Mouse (Mus musculus) liver, postnatal 0 days (tissue): ENCODE measurements around the gene Nell1. TPM values are rescaled to one million over a fixed set of nuclear protein-coding genes. Genes with fewer than 3 reads are reported as not detected.

ENCODE experiments used
- ATAC-seq: fragments of 200-750 bp; cut with Nextera tagmentation; 2 replicates; pipeline ENCODE4 v1.8.0; 2017; ENCODE audit warnings: mild to moderate bottlenecking, moderate library complexity
- DNase-seq: peaks from one replicate; pipeline ENCODE4 v3.0.0-alpha.2; 2016
- H3K27ac ChIP-seq: fragments of 300-500 bp; sonication (generic); 2 replicates; pipeline ENCODE4 v1.5.1; 2014; ENCODE audit warnings: antibody characterized with exemption, moderate library complexity, mild to moderate bottlenecking, low read depth
- H3K27me3 ChIP-seq: fragments of 300-500 bp; sonication (generic); 2 replicates; pipeline ENCODE4 v1.6.1; 2014; ENCODE audit warnings: low read length, control low read depth, mixed read lengths; ENCODE audit not compliant: insufficient read depth
- H3K36me3 ChIP-seq: fragments of 300-500 bp; sonication (generic); replicated peaks from 2 replicates; pipeline ENCODE4 v1.6.1; 2014; ENCODE audit warnings: mild to moderate bottlenecking, control low read depth, low read length, moderate library complexity, mixed read lengths; ENCODE audit not compliant: insufficient read depth
- H3K4me1 ChIP-seq: fragments of 300-500 bp; sonication (generic); 2 replicates; pipeline ENCODE4 v1.6.1; 2014; ENCODE audit warnings: antibody characterized with exemption, mild to moderate bottlenecking, control low read depth; ENCODE audit not compliant: insufficient read depth
- H3K4me2 ChIP-seq: fragments of 300-500 bp; sonication (generic); 2 replicates; pipeline ENCODE4 v1.6.1; 2014; ENCODE audit warnings: low read depth, mild to moderate bottlenecking, low read length, moderate library complexity, mixed read lengths
- H3K4me3 ChIP-seq: fragments of 300-500 bp; sonication (generic); 2 replicates; pipeline ENCODE4 v1.5.1; 2014; ENCODE audit warnings: low read depth, low read length
- H3K9ac ChIP-seq: fragments of 300-500 bp; sonication (generic); replicated peaks from 2 replicates; pipeline ENCODE4 v1.6.1; 2014; ENCODE audit warnings: mild to moderate bottlenecking, moderate library complexity
- H3K9me3 ChIP-seq: fragments of 300-500 bp; sonication (generic); 2 replicates; pipeline ENCODE4 v1.6.1; 2016; ENCODE audit warnings: mild to moderate bottlenecking, control low read depth, low read length, mixed read lengths
- CTCF ChIP-seq: sonication (generic); IDR thresholded peaks from 2 replicates; pipeline ENCODE4 v1.5.1; 2016; ENCODE audit warnings: antibody characterized with exemption, low read depth
- EP300 ChIP-seq: IDR thresholded peaks from 2 replicates; pipeline ENCODE4 v1.6.1; 2016; ENCODE audit warnings: antibody characterized with exemption, low read depth, mild to moderate bottlenecking
- WGBS: fragments of 180-500 bp; shearing (Covaris S2); extraction: QIAGEN DNeasy Blood & Tissue Kit; methylation state at CpG from one replicate; pipeline ENCODE4 v1.1.7; 2014; ENCODE audit not compliant: insufficient replicate concordance; 5-methylcytosine and 5-hydroxymethylcytosine counted together
- polyA plus RNA-seq: library from polyadenylated mRNA; unstranded; fragments of >200 nt; fragmentation: Nextera tagmentation; extraction: Ambion mirVana; gene quantifications from 2 replicates; pipeline ENCODE4 v1.2.1, GENCODE M21; 2015

Gene Nell1
- polyA plus RNA-seq, 1 experiment from 2014 or later = not detected

GRCm38 (mm10) chr7:50419976-50420375, 445.3 kb downstream of the Nell1 start:
- Histone ChIP-seq H3K9ac (no peak overlapping the region), H3K36me3 (no peaks in the 10 kb centered on the region), H3K4me2 (no peak overlapping the region), H3K4me3 (no peak overlapping the region), H3K4me1 (no peaks in the 10 kb centered on the region), H3K9me3 (no peaks in the 10 kb centered on the region), H3K27ac (no peak overlapping the region), H3K27me3 (no peaks in the 10 kb centered on the region)
- DNase-seq (no peak), ATAC-seq (no peak)
- TF ChIP-seq EP300 (no peak), CTCF (no peak)
- WGBS = 75% methylated on average over 2 of the region's 2 CpGs

GRCm38 (mm10) chr7:50422422-50423195, 447.9 kb downstream of the Nell1 start:
- ATAC-seq (no peak), DNase-seq (no peak)
- H3K9ac ChIP-seq = no peak overlapping the region
- WGBS = 79% methylated on average over 1 of the region's 1 CpGs
- no peaks in the 10 kb centered on the region for H3K4me1 ChIP-seq
- no peak overlapping the region for H3K4me2 ChIP-seq
- no peak overlapping the region for H3K27ac ChIP-seq
- no peak overlapping the region for H3K4me3 ChIP-seq
- H3K27me3 ChIP-seq = no peaks in the 10 kb centered on the region
- no peaks in the 10 kb centered on the region for H3K9me3 ChIP-seq
- no peaks in the 10 kb centered on the region for H3K36me3 ChIP-seq
- TF ChIP-seq CTCF (no peak), EP300 (no peak)

GRCm38 (mm10) chr7:50429725-50430124, 455.1 kb downstream of the Nell1 start:
- H3K9me3 ChIP-seq = no peaks in the 10 kb centered on the region
- no peak for TF ChIP-seq EP300
- TF ChIP-seq CTCF = no peak
- ATAC-seq (no peak), DNase-seq (no peak)
- no peak overlapping the region for H3K27ac ChIP-seq
- H3K27me3 ChIP-seq = no peaks in the 10 kb centered on the region
- no peak overlapping the region for H3K9ac ChIP-seq
- no peak overlapping the region for H3K4me2 ChIP-seq
- H3K4me3 ChIP-seq = no peak overlapping the region
- no peaks in the 10 kb centered on the region for H3K4me1 ChIP-seq
- H3K36me3 ChIP-seq = no peaks in the 10 kb centered on the region
- whole genome bisulfite sequencing = 71% methylated on average over 5 of the region's 5 CpGs

GRCm38 (mm10) chr7:50441237-50441636, 466.6 kb downstream of the Nell1 start:
- no peak for ATAC-seq
- Histone ChIP-seq H3K27me3 (no peaks in the 10 kb centered on the region), H3K36me3 (no peaks in the 10 kb centered on the region), H3K4me1 (no peaks in the 10 kb centered on the region), H3K4me3 (no peak overlapping the region), H3K27ac (no peak overlapping the region), H3K9me3 (peaks cover 4% of the 10 kb centered on the region; the same call in 1 of the 2 replicates), H3K9ac (no peak overlapping the region), H3K4me2 (no peak overlapping the region)
- DNase-seq = no peak
- TF ChIP-seq EP300 (no peak), CTCF (no peak)

- Histone ChIP-seq H3K36me3 (no peaks in the 10 kb centered on the region), H3K9ac (no peak overlapping the region), H3K27me3 (no peaks in the 10 kb centered on the region), H3K9me3 (peaks cover 4% of the 10 kb centered on the region; the same call in 1 of the 2 replicates), H3K4me3 (no peak overlapping the region), H3K27ac (no peak overlapping the region), H3K4me1 (no peaks in the 10 kb centered on the region), H3K4me2 (no peak overlapping the region)
- ATAC-seq (no peak), DNase-seq (no peak)
- WGBS = 84% methylated on average over 4 of the region's 4 CpGs
- TF ChIP-seq EP300 (no peak), CTCF (no peak)
Measured at GRCm38 (mm10) chr7:50447316-50447715, 472.7 kb downstream of the Nell1 start.

GRCm38 (mm10) chr7:50467742-50468141, 493.1 kb downstream of the Nell1 start:
- no peak for ATAC-seq
- H3K4me3 ChIP-seq = no peak overlapping the region

More at GRCm38 (mm10) chr7:50467742-50468141, 493.1 kb downstream of the Nell1 start:
- WGBS = 84% methylated on average over 6 of the region's 6 CpGs
- Histone ChIP-seq H3K9me3 (no peaks in the 10 kb centered on the region), H3K9ac (no peak overlapping the region), H3K4me2 (no peak overlapping the region), H3K27ac (no peak overlapping the region), H3K27me3 (no peaks in the 10 kb centered on the region), H3K36me3 (no peaks in the 10 kb centered on the region), H3K4me1 (no peaks in the 10 kb centered on the region)
- no peak for TF ChIP-seq EP300
- no peak for DNase-seq
